Mouse (Mus musculus) lung, embryonic 16.5 days (tissue): ENCODE results near the gene Zmynd12. TPM values are rescaled to one million over a fixed set of nuclear protein-coding genes. Genes with fewer than 3 reads are reported as not detected.
A peak's percentile ranks its signal among the peaks of the same experiment; 100 is the strongest.

ENCODE experiments used
- ATAC-seq: fragments of 200-750 bp; cut with Nextera tagmentation; 2 replicates; pipeline ENCODE4 v1.8.0; 2017; ENCODE audit warnings: low read depth, mild to moderate bottlenecking, moderate library complexity
- H3K27ac ChIP-seq: fragments of 300-500 bp; sonication (generic); 2 replicates; pipeline ENCODE4 v1.5.1; 2014; ENCODE audit warnings: mild to moderate bottlenecking, control low read depth, low read length
- H3K27me3 ChIP-seq: fragments of 300-500 bp; sonication (generic); 2 replicates; pipeline ENCODE4 v1.6.1; 2014; ENCODE audit warnings: low read depth, low read length, mixed read lengths; ENCODE audit not compliant: control insufficient read depth, insufficient read depth
- H3K36me3 ChIP-seq: fragments of 300-500 bp; sonication (generic); 2 replicates; pipeline ENCODE4 v1.6.1; 2014; ENCODE audit warnings: low read length; ENCODE audit not compliant: control insufficient read depth, insufficient read depth
- H3K4me1 ChIP-seq: fragments of 300-500 bp; sonication (generic); replicated peaks from 2 replicates; pipeline ENCODE4 v1.6.1; 2014; ENCODE audit warnings: low read length, mixed read lengths; ENCODE audit not compliant: control insufficient read depth, insufficient read depth
- H3K4me2 ChIP-seq: fragments of 300-500 bp; sonication (generic); 2 replicates; pipeline ENCODE4 v1.6.1; 2014; ENCODE audit warnings: low read depth, low read length, control low read depth
- H3K4me3 ChIP-seq: fragments of 300-500 bp; sonication (generic); 2 replicates; pipeline ENCODE4 v1.5.1; 2014; ENCODE audit warnings: mild to moderate bottlenecking, low read length, control low read depth
- H3K9ac ChIP-seq: fragments of 300-500 bp; sonication (generic); 2 replicates; pipeline ENCODE4 v1.6.1; 2014; ENCODE audit warnings: low read length, control low read depth
- H3K9me3 ChIP-seq: fragments of 300-500 bp; sonication (generic); 2 replicates; pipeline ENCODE4 v1.6.1; 2016; ENCODE audit warnings: low read length; ENCODE audit not compliant: control insufficient read depth
- WGBS: fragments of 180-500 bp; shearing (Covaris S2); extraction: QIAGEN DNeasy Blood & Tissue Kit; methylation state at CpG from one replicate; pipeline ENCODE4 v1.1.7; 2014; 5-methylcytosine and 5-hydroxymethylcytosine counted together
- polyA plus RNA-seq: library from polyadenylated mRNA; unstranded; fragments of >200 nt; fragmentation: Nextera tagmentation; extraction: Ambion mirVana; gene quantifications from 2 replicates; pipeline ENCODE4 v1.2.1, GENCODE M21; 2015

Gene Zmynd12
- polyA plus RNA-seq: 2.0 and 2.1 TPM in 2 replicates

DNA sequence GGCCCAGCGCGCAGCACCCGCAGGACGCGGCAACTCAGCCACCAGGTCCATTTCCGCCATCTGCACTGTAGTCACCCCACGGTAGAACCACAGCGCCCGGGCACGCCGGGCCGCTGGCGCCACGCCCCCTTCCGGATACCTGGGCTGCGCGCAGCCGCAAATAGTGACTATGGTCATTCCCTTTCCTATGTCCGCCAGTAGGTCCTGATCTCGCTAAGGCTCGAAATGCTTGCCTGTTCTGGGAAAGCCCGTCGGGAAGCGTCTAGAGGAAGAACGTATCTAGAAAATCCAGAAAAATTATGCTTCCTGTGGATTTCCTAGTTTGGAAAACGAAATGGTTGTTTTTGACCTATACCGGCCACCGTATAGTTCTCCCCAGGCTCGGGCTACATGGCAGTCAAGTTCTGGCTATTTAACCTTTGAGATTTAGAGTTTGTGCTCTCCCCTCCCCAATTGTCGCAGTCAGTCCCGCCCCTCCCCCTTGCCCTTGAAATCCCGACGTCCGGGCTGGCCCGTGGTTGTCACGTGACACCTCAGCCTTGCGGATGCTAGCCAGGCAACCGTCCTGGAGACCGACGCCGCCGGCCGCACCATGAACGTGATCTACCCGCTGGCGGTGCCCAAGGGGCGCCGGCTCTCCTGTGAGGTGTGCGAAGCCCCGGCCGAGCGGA, at the start of gene Zmynd12, which contains the start of gene Ppcs:
Gene Zmynd12 (plus strand): TSS at position 521 of the 671 bp plus-strand sequence.
Gene Ppcs (minus strand): TSS at position 127 of the 671 bp plus-strand sequence.
- peak within 1 kb of the TSS; percentile 78 for H3K4me2 ChIP-seq
- peak within 1 kb of the TSS; percentile 96 for H3K27ac ChIP-seq
- peak within 1 kb of the TSS; percentile 92 for H3K9ac ChIP-seq
- H3K4me1 ChIP-seq: peaks cover 15% of the 10 kb centered on the region
- ATAC-seq: peak; percentile 96
- H3K27me3 ChIP-seq: no peaks in the 10 kb centered on the region
- H3K36me3 ChIP-seq: no peaks in the 10 kb centered on the region
- H3K4me3 ChIP-seq: peak within 1 kb of the TSS; percentile 79
- no peaks in the 10 kb centered on the region for H3K9me3 ChIP-seq
- 0% methylated on average over 52 of the region's 52 CpGs for WGBS

GRCm38 (mm10) chr4:119381471-119382190, 41.0 kb upstream of the Zmynd12 start:
- H3K9me3 ChIP-seq: no peaks in the 10 kb centered on the region
- no peaks in the 10 kb centered on the region for H3K36me3 ChIP-seq
- H3K9ac ChIP-seq: no peak overlapping the region
- H3K27ac ChIP-seq: no peak overlapping the region
- no peak overlapping the region for H3K4me2 ChIP-seq
- no peak for ATAC-seq
- H3K4me1 ChIP-seq: no peaks in the 10 kb centered on the region
- WGBS: 65% methylated on average over 7 of the region's 7 CpGs
- no peak overlapping the region for H3K4me3 ChIP-seq
- H3K27me3 ChIP-seq: no peaks in the 10 kb centered on the region

DNA sequence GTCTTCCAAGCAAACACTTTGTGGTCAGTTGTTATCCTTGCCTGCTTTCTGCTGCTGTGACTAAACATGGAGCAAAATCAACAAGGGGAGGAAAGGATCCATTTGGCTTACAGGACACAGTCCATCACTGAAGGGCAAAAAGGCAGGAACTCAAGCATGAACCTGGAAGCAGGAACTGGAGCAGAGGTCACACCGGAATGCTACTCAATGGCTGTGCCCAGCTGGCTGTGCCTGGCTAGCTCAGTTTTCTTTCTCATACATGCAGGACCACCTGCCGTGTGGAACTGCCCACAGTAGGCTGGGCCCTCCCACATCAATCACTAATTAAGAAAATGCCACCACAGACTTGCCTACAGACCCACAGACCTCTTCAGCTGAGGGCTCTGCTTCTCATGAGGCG, 33.4 kb upstream of the Zmynd12 start:
- no peak overlapping the region for H3K4me3 ChIP-seq
- H3K4me1 ChIP-seq: no peaks in the 10 kb centered on the region
- H3K27ac ChIP-seq: no peak overlapping the region
- no peak for ATAC-seq
- H3K27me3 ChIP-seq: no peaks in the 10 kb centered on the region
- no peak overlapping the region for H3K9ac ChIP-seq
- H3K9me3 ChIP-seq: no peaks in the 10 kb centered on the region
- WGBS: 82% methylated on average over 3 of the region's 3 CpGs
- no peak overlapping the region for H3K4me2 ChIP-seq
- H3K36me3 ChIP-seq: no peaks in the 10 kb centered on the region

DNA sequence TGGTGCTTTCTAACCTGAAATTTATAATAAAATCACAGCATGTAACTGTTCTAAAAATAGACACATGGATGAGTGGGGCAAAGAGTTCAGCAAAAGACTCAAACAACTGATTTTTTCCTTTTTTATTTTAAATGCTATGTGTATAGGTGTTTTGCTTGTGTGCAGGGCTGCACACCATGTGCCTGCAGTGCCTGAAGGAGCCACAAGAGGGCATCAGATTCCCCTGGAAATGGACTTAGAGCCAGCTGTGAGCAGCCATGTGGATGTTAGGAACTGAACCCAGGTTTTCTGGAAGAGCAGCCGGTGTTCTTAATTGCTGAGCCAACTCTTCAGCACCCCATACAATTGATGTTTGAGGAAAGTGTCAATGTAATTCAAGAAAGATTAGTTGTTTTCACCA, 32.2 kb upstream of the Zmynd12 start:
- Histone ChIP-seq H3K27me3 (no peaks in the 10 kb centered on the region), H3K9me3 (no peaks in the 10 kb centered on the region), H3K27ac (no peak overlapping the region), H3K4me3 (no peak overlapping the region), H3K4me1 (no peaks in the 10 kb centered on the region), H3K36me3 (no peaks in the 10 kb centered on the region), H3K9ac (no peak overlapping the region), H3K4me2 (no peak overlapping the region)
- ATAC-seq: no peak
- WGBS: 76% methylated on average over 1 of the region's 1 CpGs

GRCm38 (mm10) chr4:119398751-119399150, 23.9 kb upstream of the Zmynd12 start:
- no peak overlapping the region for H3K4me3 ChIP-seq
- no peak overlapping the region for H3K4me2 ChIP-seq
- H3K4me1 ChIP-seq: no peaks in the 10 kb centered on the region
- no peak for ATAC-seq
- 0 out of 2 replicates have a peak, but pooled peaks cover 3% of the 10 kb centered on the region for H3K36me3 ChIP-seq
- no peak overlapping the region for H3K27ac ChIP-seq
- H3K27me3 ChIP-seq: no peaks in the 10 kb centered on the region
- H3K9me3 ChIP-seq: peaks cover 9% of the 10 kb centered on the region
- no peak overlapping the region for H3K9ac ChIP-seq
- 67% methylated on average over 7 of the region's 7 CpGs for WGBS

GRCm38 (mm10) chr4:119400896-119401295, 21.7 kb upstream of the Zmynd12 start:
- 0 out of 2 replicates have a peak, but pooled peaks cover 3% of the 10 kb centered on the region for H3K36me3 ChIP-seq
- H3K4me2 ChIP-seq: no peak overlapping the region
- H3K4me1 ChIP-seq: no peaks in the 10 kb centered on the region
- H3K27ac ChIP-seq: no peak overlapping the region
- H3K9me3 ChIP-seq: peaks cover 9% of the 10 kb centered on the region
- ATAC-seq: no peak
- H3K9ac ChIP-seq: no peak overlapping the region
- H3K4me3 ChIP-seq: no peak overlapping the region
- H3K27me3 ChIP-seq: no peaks in the 10 kb centered on the region
- 46% methylated on average over 7 of the region's 7 CpGs for WGBS

- H3K27ac ChIP-seq: no peak overlapping the region
- 0 out of 2 replicates have a peak, but pooled peaks cover 3% of the 10 kb centered on the region for H3K36me3 ChIP-seq
- 85% methylated on average over 2 of the region's 2 CpGs for WGBS
- no peak overlapping the region for H3K9ac ChIP-seq
- H3K9me3 ChIP-seq: peaks cover 9% of the 10 kb centered on the region
- no peak overlapping the region for H3K4me2 ChIP-seq
- H3K27me3 ChIP-seq: no peaks in the 10 kb centered on the region
- no peak for ATAC-seq
- H3K4me1 ChIP-seq: no peaks in the 10 kb centered on the region
- H3K4me3 ChIP-seq: no peak overlapping the region
These were observed 19.2 kb upstream of the Zmynd12 start for GRCm38 (mm10) chr4:119403431-119403830.

GRCm38 (mm10) chr4:119411877-119412650, 10.6 kb upstream of the Zmynd12 start:
- Histone ChIP-seq H3K36me3 (no peaks in the 10 kb centered on the region), H3K4me2 (no peak overlapping the region), H3K27me3 (no peaks in the 10 kb centered on the region), H3K27ac (peak overlapping the region; percentile 53), H3K9me3 (no peaks in the 10 kb centered on the region), H3K4me1 (peaks cover 8% of the 10 kb centered on the region; the same call in 1 of the 2 replicates), H3K4me3 (no peak overlapping the region), H3K9ac (no peak overlapping the region)
- WGBS: 69% methylated on average over 12 of the region's 12 CpGs
- ATAC-seq: no peak

- 47% methylated on average over 6 of the region's 6 CpGs for WGBS
- peak overlapping the region; percentile 53 for H3K27ac ChIP-seq
These were observed 9.8 kb upstream of the Zmynd12 start for GRCm38 (mm10) chr4:119412791-119413190.

More at GRCm38 (mm10) chr4:119412791-119413190, 9.8 kb upstream of the Zmynd12 start:
- H3K4me3 ChIP-seq: no peak overlapping the region
- H3K9ac ChIP-seq: no peak overlapping the region
- H3K4me2 ChIP-seq: 0 out of 2 replicates have a peak overlapping the region, but pooled peaks have one; percentile 17
- no peaks in the 10 kb centered on the region for H3K36me3 ChIP-seq
- no peaks in the 10 kb centered on the region for H3K27me3 ChIP-seq
- ATAC-seq: peak; percentile 74
- H3K4me1 ChIP-seq: peaks cover 8% of the 10 kb centered on the region; the same call in 1 of the 2 replicates
- H3K9me3 ChIP-seq: no peaks in the 10 kb centered on the region
